Mouse (Mus musculus) CD4-positive, CD25-positive, alpha-beta regulatory T cell, adult 2 months (primary cell): ENCODE results near the gene Hoxb5.
A peak's percentile ranks its signal among the peaks of the same experiment; 100 is the strongest.

Source experiments
- DNase-seq: peaks from one replicate; pipeline ENCODE4 v3.0.0-alpha.2; 2012; ENCODE audit warnings: low read depth, low spot score

The Hoxb5 gene

GRCm38 (mm10) chr11:96352691-96353521, 49.8 kb downstream of the Hoxb5 start:
- DNase-seq: peak; percentile 35

GRCm38 (mm10) chr11:96353522-96353841, 50.3 kb downstream of the Hoxb5 start:
- DNase-seq: no peak

GRCm38 (mm10) chr11:96353939-96354338, 50.8 kb downstream of the Hoxb5 start:
- no peak for DNase-seq

GRCm38 (mm10) chr11:96354376-96354775, 51.2 kb downstream of the Hoxb5 start:
- no peak for DNase-seq

GRCm38 (mm10) chr11:96354801-96355311, 51.7 kb downstream of the Hoxb5 start:
- no peak for DNase-seq
